Mouse (Mus musculus) heart, adult 9 months (tissue): Measurements from ENCODE around the gene Enpp7.

ENCODE experiments used
- DNase-seq, 2 experiments: peaks; one replicate each; pipeline ENCODE4 v3.0.0; 2022; ENCODE audit warnings: low spot score in 2 of 2

The Enpp7 gene

DNA sequence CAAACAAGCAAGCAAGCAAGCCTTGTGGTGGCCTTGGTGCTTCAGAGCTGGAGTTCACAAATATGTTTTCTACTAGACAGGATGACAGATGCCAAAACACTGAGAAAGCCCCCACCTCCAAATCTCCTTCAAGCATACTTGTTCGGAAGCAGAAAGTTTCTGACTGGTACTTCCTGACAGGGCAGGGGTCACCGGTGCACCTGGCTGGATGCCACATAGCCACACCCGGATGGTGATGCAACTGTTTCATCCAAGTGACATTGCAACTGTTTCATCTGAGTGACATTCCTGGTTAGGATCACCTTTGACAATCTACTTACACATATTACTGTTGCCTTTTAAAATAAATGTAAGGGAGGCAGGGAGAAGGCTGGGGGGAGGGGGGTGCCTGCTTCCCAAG, 9.2 kb downstream of the Enpp7 start:
- DNase-seq: no peak

DNA sequence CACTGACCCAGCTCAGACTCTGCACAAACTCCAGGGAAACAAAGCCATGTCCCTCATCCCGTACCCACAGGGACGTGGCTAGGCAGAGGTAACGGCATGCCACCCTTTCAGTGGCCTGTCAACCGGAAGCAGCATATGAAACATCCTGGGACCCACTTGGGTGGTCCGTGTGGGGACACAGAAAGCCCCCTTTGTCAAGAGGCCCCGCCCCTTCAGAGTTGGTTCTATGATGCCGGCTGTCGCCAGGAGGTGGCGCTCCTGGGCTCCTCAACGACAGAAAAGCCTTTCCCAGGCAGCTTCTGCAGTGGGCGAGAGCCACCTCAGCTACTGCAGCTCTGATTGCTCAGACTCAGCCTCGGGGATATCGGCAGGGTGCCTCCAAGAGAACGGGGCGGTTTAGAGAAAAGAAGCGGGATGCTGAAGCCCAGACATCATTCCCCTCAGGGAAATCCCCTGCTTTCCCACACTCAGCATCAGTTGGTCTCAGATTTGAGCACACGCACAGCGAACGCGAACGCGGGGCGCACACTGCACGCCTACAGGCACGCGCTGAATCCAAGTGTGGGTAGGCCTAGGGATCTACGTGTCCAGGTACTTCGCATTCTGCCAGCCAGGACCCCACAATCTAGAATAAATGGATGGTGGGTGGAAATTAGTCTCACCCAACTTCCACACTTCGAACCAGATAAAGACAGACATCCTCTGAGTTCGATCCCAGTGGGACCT, 10.7 kb downstream of the Enpp7 start:
- DNase-seq: peak; percentile 36 to 52

DNA sequence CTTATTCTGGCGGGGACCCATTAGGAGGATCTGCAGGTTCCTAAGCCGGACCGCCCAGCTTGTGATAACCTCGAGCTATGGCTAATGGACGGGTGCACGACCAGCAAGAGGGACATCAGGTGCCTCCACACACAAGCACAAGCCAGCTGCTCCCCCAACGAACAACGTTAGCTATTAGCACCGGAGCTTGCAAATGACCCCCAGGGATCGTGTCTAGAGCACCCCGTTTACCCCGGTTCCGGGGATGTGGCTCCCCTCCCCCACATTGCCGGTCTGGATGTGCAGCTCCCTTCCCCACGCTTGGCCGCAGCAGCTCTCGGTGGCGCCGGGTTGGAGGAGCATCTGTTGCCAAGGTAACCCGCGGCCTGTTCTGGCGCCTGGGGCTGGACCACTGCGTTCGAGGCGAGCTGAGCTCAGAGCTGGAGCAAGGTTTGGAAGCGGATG, 11.4 kb downstream of the Enpp7 start:
- no peak for DNase-seq

DNA sequence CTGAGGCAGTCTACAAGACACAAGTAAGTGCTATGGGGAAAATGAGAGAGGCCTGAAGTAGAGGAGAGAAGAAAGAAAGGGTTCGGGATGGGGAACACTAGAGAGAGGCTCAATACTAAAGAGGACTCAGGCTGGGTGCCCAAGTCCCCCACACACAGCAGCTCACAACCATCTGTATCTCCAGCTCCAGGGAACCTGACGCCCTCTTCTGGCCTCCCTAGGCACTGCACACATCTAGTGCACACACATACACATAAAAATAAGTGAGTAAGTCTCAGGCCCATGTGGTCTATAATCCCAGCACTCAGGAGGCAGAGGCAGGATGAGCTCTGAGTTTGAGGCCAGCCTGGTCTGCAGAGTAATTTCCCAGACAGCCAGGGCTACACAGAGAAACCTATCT, 12.9 kb downstream of the Enpp7 start:
- DNase-seq: no peak

DNA sequence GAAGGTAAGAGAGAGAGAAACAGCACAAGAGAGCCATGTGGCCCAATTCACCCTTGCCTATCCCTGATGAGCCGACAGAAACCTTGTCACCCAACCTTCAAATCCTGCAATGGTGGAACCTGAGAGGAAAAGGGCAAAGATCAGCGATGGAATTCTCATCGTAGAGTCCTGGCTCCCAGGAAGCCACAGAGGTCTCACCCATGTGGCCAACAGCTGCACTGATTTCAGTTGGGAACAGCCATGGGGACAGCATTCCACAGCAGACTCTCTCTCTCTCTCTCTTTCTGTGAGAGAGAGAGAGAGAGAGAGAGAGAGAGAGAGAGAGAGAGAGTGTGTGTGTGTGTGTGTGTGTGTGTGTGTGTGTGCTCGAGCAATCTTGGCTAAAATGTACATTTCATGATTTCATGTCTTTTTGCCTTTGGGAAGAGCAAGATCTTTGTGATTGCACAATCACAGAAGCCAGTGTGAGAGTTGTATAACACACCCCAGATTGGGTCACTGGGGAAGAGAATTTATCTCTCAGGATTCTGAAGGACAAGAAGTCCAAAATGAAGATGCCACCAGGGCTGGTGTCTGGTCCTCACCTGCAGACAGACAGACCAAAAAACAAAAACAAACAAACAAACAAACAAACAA, 13.6 kb downstream of the Enpp7 start:
- DNase-seq: no peak

DNA sequence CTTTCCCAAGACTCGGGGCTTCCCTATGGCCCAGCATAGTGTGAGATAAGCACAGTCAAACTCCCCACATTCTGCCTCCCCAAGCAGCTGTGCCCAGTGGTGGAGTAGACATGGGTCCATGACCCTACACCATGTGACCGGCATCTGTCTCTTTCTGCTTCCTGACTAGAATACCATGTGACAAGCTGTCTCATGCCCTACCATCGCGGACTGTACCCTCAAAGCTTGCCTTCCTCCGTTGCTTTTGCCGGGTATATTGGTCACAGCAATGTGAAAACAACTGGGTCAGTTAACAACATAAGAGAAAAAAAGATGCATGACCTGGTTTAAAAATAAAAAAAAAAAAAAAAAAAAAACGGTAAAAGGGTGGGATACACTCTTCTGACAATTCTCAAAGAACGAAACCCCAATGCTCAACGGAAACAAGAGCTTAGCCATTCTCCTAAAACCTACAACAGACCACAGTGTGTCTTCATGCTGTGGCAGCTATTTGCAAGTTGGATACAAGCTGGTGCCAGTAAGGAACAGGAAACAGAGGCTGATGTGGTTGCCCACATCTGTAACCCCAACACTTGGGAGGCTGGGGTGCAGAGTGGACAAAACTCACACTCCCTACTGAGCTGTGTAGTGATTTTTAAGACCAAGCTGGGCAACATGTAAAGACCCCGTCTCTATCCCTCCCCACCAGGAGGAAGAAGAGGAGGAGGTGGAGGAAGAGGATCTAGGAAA, 17.7 kb downstream of the Enpp7 start:
- DNase-seq: no peak

DNA sequence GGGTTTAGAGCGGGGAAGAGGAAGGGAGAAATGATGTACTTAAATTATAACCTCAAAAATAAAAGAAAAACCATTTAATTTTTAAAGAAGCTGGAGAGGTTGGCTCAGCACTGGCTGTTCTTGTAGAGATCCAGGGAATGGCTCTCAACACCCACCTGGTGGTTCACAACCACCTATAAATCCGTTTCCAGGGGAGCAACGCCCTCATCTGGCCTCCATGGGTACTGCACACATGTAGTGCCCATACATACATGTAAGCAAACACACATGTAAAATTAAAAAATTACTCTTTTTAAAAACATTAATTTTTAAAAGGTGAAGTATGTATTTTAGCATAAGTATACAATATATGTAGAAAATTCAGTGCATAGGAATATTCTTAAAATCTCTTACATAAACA, 18.5 kb downstream of the Enpp7 start:
- DNase-seq: no peak

DNA sequence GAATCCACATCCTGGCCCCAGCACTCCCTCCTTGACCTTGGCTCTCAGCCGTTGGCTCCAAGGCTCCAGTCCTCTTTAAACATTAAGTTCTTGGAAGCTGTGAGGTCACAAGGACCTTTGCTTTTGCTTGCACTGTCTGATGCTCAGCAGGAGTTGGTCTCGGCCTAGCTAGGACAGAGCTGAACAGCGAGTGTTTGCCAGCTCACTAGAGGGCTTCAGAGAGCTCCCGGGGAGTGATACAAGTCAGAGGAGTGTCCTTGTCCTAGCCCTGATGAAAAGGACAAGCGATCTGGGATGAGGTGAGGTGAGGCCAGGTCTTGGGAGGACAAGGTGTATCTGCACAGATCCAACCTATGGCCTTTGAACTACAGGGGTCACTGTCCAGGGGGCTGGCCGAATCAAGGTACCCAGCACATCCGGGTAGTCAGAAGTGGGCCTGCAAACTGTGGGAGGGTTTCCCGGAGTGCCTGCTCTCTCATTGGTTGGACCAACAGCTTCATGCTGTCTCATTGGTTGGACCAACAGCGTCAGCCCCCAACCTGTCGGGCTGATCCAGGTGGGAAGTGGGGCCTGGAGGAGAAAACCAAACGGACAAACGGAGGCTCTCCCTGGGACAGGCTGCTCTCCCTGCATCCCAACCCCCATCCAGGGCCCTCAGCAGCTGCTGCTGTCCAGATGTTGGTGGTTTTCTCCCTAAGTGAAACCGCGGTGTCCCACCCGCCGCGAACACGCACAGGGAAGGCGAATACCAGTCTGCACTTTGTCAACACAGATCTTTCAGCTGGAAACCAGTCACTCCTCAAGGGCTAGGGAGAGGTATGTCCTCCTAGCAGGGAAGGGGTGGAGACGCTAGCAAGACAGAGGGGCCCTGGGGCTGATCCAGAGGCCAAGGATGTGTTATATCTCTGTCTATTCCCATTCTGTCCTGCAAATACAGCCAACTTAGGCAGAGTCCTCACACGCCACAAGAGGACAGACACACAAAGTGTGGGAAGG, 19.8 kb downstream of the Enpp7 start:
- no peak for DNase-seq

DNA sequence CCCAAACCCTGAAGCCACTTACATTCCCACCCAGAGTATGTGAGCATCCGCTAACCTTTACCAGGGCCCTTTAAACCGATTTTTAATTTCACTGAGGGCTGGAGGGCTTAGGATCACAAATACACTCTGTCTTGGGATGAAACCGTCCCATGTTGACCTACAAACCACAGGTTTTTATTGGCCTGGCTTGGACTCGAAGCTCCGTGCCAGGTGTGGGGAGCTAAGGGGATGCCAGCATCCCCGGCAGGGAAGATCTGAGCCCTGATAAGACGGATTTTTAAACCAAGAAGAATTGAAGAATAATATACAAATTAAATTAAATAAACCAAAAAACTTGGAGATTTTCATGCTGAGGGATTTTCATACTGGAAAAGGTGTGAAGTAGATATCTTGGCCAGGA, 26.5 kb downstream of the Enpp7 start:
- no peak for DNase-seq

DNA sequence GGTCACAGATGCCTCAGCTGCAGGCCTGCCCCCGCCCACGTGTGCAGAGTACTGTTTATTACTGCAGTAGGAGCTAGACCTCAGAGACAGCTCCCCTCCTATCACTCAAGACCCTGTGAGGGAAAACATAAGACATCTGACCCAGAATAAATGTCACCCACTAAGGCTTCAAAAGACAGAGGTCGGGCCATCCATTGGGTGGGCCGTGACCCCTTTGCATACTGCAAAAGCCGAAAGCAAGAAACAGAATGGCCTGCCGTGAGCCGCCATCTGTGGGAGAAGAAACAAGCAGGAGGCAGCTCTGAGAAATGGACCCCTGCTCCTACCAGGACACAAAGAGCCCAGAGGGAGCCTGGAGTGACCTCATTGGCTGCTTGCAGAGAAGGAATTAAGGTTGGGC, 29.5 kb downstream of the Enpp7 start:
- no peak for DNase-seq

DNA sequence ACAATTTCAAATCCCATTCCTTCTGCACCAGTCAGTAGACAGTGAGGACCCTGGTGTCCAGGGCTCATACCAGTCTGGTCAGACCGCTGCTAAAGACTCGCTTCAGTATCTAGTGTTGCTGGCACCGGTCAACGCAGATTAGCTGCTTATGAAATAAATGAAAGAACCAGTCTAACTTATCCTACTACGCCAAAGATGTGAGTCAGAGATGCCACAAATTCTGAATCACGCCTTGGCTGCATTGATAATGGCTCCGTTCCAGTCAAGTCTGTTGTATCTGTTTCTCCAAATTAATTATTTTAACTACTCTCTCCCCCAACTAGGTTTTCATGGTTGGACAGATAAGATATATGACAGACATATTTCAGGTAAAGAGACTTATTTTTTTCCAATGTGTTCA, 33.2 kb downstream of the Enpp7 start:
- DNase-seq: no peak

DNA sequence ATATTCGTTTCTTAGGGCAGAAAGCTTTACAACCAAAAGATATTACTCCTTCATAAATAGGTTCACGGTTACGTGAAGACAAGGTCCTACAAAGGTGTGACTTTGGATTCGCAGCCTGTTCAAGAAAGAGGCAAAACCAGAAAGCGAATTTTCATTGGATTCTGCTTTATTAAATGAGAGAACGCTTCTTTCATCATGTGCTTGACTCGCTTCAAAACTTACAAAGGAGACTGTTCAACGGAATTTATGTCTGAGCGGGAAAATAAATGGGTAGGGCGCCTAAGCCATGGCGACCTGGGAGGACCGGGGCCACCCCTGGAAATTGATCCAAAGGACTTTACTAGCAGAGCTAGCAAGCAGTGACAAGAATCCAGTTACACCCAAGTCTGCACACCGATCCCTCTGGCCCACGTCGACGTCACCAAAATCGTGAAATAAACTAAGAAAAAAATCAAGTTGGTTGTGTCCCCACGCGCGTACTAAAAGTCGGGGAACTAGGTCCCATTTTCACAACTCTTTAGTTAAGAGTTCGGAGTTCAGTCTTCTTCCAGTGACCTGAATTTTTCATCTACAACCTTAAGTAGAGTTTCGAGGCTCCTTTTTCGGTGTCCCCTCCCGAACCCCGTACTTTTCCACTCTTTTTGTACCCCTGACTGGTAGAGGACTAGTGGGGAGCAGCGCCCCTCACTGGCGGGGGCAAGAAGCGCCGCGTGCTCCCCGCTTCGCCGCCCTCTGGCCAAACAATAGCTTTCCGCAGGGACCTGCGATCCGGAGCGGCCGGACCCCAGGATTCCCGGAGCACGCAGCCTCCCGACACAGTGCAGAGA, 34.3 kb downstream of the Enpp7 start:
- no peak for DNase-seq

DNA sequence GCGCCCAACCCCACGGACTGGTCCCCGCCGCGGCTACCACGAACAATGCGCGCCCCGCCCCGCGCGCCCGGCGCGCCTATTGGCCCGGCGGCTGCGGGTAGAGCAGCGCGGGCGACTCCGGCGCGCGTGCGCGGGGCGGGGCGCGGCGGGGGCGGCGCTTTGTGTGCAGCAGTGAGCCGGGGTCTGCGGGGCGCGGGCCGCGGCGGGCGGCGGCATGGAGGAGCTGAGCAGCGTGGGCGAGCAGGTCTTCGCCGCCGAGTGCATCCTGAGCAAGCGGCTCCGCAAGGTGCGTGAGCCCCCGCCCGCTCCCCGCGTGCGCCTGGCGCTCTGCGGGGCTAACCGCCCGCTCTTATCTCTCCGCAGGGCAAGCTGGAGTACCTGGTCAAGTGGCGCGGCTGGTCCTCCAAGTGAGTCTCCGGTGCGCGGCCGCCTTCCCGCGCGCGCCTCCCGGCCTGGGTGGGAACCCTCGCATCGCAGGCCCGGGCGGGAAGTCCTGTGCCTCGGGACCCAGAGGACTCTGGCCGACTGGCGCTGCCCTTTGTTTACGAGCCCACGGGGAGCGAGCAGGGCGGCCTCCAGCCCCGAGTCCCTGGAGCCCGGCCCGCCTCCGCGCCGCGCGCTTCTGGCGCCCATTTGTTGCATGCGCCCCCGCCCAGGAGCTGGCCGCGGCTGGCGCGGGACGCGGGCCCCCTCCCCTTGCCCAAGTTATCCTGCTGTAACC, 35.1 kb downstream of the Enpp7 start, which contains the start of gene Cbx2:
Cbx2 (plus strand) TSS at position 68 of the 721 bp plus-strand sequence.
- DNase-seq: peak; percentile 83 to 85

DNA sequence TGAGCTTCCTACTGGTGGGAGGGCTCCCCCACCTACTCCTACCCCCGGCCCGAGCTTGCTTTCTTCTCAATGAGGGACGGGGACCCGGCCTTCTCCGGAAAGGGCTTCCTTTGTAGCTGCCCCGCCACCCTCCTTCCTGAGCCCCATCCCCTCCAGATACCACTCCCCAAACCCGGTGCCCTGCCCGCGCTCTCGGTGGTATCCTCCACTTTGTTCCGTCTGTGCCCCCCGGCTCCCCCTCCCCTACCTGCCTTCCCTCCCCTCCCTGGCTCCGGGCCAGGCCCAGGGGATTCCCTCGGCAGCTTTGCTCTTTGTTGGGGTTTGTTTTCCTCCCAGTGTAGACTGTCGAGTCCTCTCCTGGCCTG, 35.6 kb downstream of the Enpp7 start:
- no peak for DNase-seq

DNA sequence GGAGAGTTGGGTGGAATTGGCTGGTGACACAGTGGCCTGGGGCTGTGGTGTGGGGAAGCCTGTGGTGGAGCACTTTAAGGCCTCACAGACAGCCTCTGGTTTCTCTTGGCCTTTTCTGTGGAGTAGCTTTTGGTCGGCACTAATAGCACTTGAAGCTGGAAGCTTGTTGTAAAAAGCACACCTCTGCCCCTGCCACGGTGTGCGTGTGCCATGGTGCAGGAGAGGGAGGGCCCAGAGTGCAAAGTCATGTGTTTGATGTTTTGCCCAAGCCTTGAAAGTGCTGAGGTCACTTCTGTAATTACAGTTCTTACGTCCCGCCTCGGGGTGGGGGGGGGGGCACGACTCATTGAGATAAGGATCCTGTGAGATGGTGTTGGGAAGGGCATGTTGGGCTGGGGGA, 36.3 kb downstream of the Enpp7 start:
- no peak for DNase-seq

DNA sequence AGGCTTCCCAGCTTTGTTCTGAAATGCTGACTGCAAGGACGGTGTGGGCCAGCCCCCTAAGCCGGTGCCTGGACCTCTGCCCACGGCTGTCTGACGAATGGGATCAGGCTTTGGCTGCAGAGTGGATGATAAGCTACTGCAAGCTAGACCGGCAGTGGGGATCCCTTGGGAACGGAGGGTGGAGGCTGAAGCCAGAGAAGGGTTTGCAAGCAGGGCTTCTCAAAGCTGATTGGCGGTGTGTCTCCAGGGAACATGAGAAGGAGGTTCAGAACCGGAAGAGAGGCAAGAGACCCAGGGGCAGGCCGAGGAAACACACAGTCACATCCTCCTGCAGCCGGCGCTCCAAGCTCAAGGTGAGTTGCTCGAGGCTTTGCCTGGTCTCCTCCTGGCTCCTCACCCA, 38.2 kb downstream of the Enpp7 start:
- peak; percentile 80 to 82 for DNase-seq

DNA sequence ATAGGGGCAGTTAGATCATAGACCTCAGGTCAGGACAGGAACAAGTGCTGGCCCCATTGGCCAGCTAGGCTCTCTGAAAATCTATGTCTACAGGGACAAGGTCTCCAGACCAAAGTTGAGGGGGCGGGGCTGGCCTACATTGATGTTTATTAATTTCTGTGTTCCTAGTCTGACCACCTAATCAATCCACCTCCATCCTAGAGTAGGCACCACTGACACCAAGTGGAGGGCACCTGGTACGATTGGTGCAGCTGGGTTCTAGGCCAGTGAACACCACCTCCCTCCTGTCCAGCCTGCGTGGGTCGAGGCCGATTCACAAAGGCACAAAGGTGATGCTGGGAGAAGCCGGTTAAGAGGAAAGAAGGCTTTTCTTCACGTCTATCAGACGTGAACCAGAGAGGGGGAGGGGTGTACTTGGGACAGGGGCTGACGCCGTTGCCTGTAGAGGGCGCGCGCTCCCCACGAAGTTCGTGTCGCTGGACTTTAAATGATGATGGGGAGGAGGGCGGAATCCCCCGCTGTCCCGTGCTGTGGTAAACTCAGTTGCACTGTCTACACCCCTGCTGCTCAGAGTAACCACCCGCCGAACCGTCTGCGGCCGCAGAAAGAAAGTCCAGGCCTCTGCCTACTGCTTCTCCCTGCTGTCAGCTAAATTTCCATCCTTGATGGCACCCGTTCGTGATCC, 46.0 kb downstream of the Enpp7 start:
- DNase-seq: peak; percentile 72 to 80

DNA sequence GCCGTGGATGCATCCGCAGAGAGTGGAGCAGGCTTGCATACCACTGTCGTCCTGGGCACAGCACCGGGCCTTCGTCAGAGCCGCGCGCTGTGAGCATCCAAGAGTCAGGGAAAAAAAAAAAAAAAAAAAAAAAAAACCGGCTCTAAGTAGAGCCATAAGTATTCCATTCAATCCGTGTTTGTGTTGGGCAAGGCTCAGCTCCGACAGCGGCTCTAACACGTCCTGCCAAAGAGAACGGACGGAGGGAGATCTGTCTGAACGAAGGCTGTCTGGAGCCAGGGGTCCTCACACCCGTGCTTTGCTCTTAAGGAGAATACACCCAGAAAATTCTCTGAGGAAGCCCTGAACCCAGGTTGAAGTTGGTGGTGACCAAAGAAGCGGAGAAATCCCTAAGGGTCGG, 46.6 kb downstream of the Enpp7 start:
- no peak for DNase-seq

DNA sequence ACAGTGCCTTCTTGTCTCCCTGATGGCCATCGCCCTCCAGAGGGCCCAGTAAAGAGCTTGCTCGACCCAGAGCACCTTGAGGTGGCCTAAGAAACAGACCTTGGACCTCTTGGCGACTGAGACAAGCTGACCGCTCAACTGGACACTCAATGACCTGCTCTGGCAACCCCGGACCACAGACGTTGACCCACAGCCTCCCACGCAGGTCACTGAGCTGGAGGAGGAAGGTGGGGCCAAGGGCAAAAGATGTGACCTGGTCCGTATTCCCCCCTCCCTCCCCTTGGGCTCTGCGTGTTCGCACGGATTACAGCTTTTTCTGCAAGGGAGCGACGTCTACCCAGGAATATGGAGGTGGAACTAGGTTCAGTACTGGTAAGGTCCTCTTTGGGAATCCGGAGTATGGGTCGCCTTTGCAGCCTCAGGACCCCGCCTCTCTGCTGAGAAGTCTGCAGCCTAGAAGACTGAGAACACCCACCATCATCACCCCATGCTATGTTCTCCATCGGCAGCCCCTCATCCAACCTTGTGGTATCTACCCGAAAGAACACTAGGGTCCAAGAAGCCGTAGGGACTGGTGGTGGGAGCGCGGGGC, 47.2 kb downstream of the Enpp7 start:
- no peak for DNase-seq
